Mouse (Mus musculus) lung, postnatal 0 days (tissue): ENCODE measurements at regions not wholly inside any gene's neighbourhood (a gene's known extent, or its start where the extent isn't known, plus 50 kb on each side); places are given as distances from the start of the nearest gene placed in this dataset.

ENCODE experiments used
- ATAC-seq: fragments of 200-750 bp; cut with Nextera tagmentation; 2 replicates; pipeline ENCODE4 v1.8.0; 2017; ENCODE audit warnings: moderate library complexity
- DNase-seq: peaks from one replicate; pipeline ENCODE4 v3.0.0-alpha.2; 2016; ENCODE audit warnings: low spot score
- H3K27ac ChIP-seq: fragments of 300-500 bp; sonication (generic); 2 replicates; pipeline ENCODE4 v1.5.1; 2014; ENCODE audit warnings: antibody characterized with exemption, mild to moderate bottlenecking, low read length, mixed read lengths
- H3K27me3 ChIP-seq: fragments of 300-500 bp; sonication (generic); replicated peaks from 2 replicates; pipeline ENCODE4 v1.6.1; 2014; ENCODE audit warnings: low read length, mixed read lengths; ENCODE audit not compliant: insufficient read depth
- H3K36me3 ChIP-seq: fragments of 300-500 bp; sonication (generic); 2 replicates; pipeline ENCODE4 v1.6.1; 2014; ENCODE audit warnings: low read length, mixed read lengths; ENCODE audit not compliant: insufficient read depth
- H3K4me1 ChIP-seq: fragments of 300-500 bp; sonication (generic); 2 replicates; pipeline ENCODE4 v1.6.1; 2014; ENCODE audit warnings: antibody characterized with exemption, low read depth, low read length, mixed read lengths; ENCODE audit not compliant: insufficient read depth
- H3K4me2 ChIP-seq: fragments of 300-500 bp; sonication (generic); replicated peaks from 2 replicates; pipeline ENCODE4 v1.6.1; 2014; ENCODE audit warnings: low read depth, mild to moderate bottlenecking, low read length, moderate library complexity, mixed read lengths
- H3K4me3 ChIP-seq: fragments of 300-500 bp; sonication (generic); 2 replicates; pipeline ENCODE4 v1.5.1; 2014; ENCODE audit warnings: low read depth, low read length
- H3K9ac ChIP-seq: fragments of 300-500 bp; sonication (generic); replicated peaks from 2 replicates; pipeline ENCODE4 v1.6.1; 2014; ENCODE audit warnings: low read depth, mild to moderate bottlenecking
- H3K9me3 ChIP-seq: fragments of 300-500 bp; sonication (generic); 2 replicates; pipeline ENCODE4 v1.6.1; 2016; ENCODE audit warnings: low read length, mixed read lengths
- CTCF ChIP-seq: IDR thresholded peaks from 2 replicates; pipeline ENCODE4 v1.5.1; 2016; ENCODE audit warnings: antibody characterized with exemption, mild to moderate bottlenecking
- EP300 ChIP-seq: IDR thresholded peaks from 2 replicates; pipeline ENCODE4 v1.6.1; 2016; ENCODE audit warnings: antibody characterized with exemption, mild to moderate bottlenecking, control low read depth
- WGBS: fragments of 180-500 bp; shearing (Covaris S2); extraction: QIAGEN DNeasy Blood & Tissue Kit; methylation state at CpG from one replicate; pipeline ENCODE4 v1.1.7; 2014; 5-methylcytosine and 5-hydroxymethylcytosine counted together

GRCm38 (mm10) chr9:101439856-101440255 lies 188.3 kb upstream of the Ppp2r3a start:
- Histone ChIP-seq H3K9ac (no peak overlapping the region), H3K4me2 (no peak overlapping the region), H3K27me3 (no peaks in the 10 kb centered on the region), H3K4me1 (no peaks in the 10 kb centered on the region), H3K36me3 (no peaks in the 10 kb centered on the region), H3K27ac (no peak overlapping the region), H3K9me3 (no peaks in the 10 kb centered on the region), H3K4me3 (no peak overlapping the region)
- 82% methylated on average over 6 of the region's 6 CpGs for WGBS
- DNase-seq: no peak
- ATAC-seq: no peak
- TF ChIP-seq EP300 (no peak), CTCF (no peak)

GRCm38 (mm10) chr9:101438564-101439180 lies 187.1 kb upstream of the Ppp2r3a start:
- H3K36me3 ChIP-seq: no peaks in the 10 kb centered on the region
- H3K4me1 ChIP-seq: no peaks in the 10 kb centered on the region
- H3K27me3 ChIP-seq: no peaks in the 10 kb centered on the region
- WGBS: 63% methylated on average over 12 of the region's 12 CpGs
- ATAC-seq (no peak), DNase-seq (no peak)
- no peak overlapping the region for H3K4me3 ChIP-seq
- H3K9me3 ChIP-seq: no peaks in the 10 kb centered on the region
- no peak overlapping the region for H3K27ac ChIP-seq
- no peak for TF ChIP-seq EP300
- TF ChIP-seq CTCF: no peak
- no peak overlapping the region for H3K4me2 ChIP-seq
- H3K9ac ChIP-seq: no peak overlapping the region

GRCm38 (mm10) chr9:101424974-101425670 lies 173.5 kb upstream of the Ppp2r3a start:
- Histone ChIP-seq H3K4me1 (no peaks in the 10 kb centered on the region), H3K36me3 (no peaks in the 10 kb centered on the region), H3K27me3 (no peaks in the 10 kb centered on the region), H3K9ac (no peak overlapping the region), H3K9me3 (no peaks in the 10 kb centered on the region), H3K4me3 (no peak overlapping the region), H3K27ac (no peak overlapping the region), H3K4me2 (no peak overlapping the region)
- TF ChIP-seq EP300 (no peak), CTCF (no peak)
- no peak for ATAC-seq
- peak; percentile 42 for DNase-seq
- WGBS: 59% methylated on average over 12 of the region's 12 CpGs

GRCm38 (mm10) chr9:101423041-101423440 lies 171.4 kb upstream of the Ppp2r3a start:
- Histone ChIP-seq H3K27me3 (no peaks in the 10 kb centered on the region), H3K9ac (no peak overlapping the region), H3K4me1 (no peaks in the 10 kb centered on the region), H3K27ac (no peak overlapping the region), H3K9me3 (no peaks in the 10 kb centered on the region), H3K4me2 (no peak overlapping the region), H3K36me3 (no peaks in the 10 kb centered on the region), H3K4me3 (no peak overlapping the region)
- DNase-seq (no peak), ATAC-seq (no peak)
- 94% methylated on average over 5 of the region's 5 CpGs for WGBS
- TF ChIP-seq EP300 (no peak), CTCF (no peak)

GRCm38 (mm10) chr9:101422006-101422405 lies 170.4 kb upstream of the Ppp2r3a start:
- H3K27me3 ChIP-seq: no peaks in the 10 kb centered on the region
- no peaks in the 10 kb centered on the region for H3K4me1 ChIP-seq
- no peaks in the 10 kb centered on the region for H3K9me3 ChIP-seq
- H3K36me3 ChIP-seq: no peaks in the 10 kb centered on the region
- H3K4me2 ChIP-seq: no peak overlapping the region
- H3K27ac ChIP-seq: no peak overlapping the region
- TF ChIP-seq CTCF: no peak
- no peak for TF ChIP-seq EP300
- no peak overlapping the region for H3K9ac ChIP-seq
- H3K4me3 ChIP-seq: no peak overlapping the region
- ATAC-seq (no peak), DNase-seq (no peak)
- 79% methylated on average over 11 of the region's 11 CpGs for WGBS

GRCm38 (mm10) chr9:101421136-101421535 lies 169.5 kb upstream of the Ppp2r3a start:
- H3K4me1 ChIP-seq: no peaks in the 10 kb centered on the region
- 91% methylated on average over 7 of the region's 7 CpGs for WGBS
- TF ChIP-seq CTCF (no peak), EP300 (no peak)

More at GRCm38 (mm10) chr9:101421136-101421535, 169.5 kb upstream of the Ppp2r3a start:
- Histone ChIP-seq H3K4me2 (no peak overlapping the region), H3K9me3 (no peaks in the 10 kb centered on the region), H3K9ac (no peak overlapping the region), H3K36me3 (no peaks in the 10 kb centered on the region), H3K4me3 (no peak overlapping the region), H3K27ac (no peak overlapping the region), H3K27me3 (no peaks in the 10 kb centered on the region)
- no peak for DNase-seq
- ATAC-seq: no peak
